Comparison of ENCODE assay signal across 17 mouse cellular contexts in the genomic region with DNA sequence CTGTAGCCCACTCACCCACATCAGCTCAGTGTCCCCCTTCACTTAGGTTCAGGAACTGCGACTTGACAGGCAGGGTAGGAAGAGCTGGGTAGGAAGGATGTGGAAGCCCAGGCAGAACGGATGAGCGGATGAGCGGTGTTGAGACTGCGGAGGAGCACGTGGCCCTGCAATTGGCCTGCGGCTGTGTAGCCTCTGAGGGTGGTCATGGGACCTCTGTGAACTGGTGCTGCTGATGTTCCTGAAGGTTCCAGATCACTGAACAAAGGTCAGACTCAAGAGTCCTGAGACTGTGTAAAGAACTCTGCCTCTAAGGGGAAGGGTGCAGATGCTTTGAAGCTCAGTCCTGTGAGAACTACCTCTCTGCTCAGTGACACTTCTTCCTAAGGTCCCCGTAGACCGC. TPM values are rescaled to one million over a fixed set of nuclear protein-coding genes. Genes with fewer than 3 reads are reported as not detected.
DNase-seq lines count a peak whose midpoint lies in the region; ATAC-seq lines count a peak whose summit lies in the region.
"Had no signal": no experiment of that assay in that cellular context is flagged by ENCODE, and none has a peak within 500 bp of the region (broad histone marks: within the 10 kb centered on the region; RNA-seq: fewer than 3 reads in every experiment).

No protein-coding gene starts in this region.

- ATAC-seq in intestine, embryonic 15.5 days, result no peak
- ATAC-seq: CD4-positive, CD25-positive, alpha-beta regulatory T cell, adult 4 months; liver, embryonic 12.5 days had no signal

- H3K4me2 ChIP-seq in intestine, embryonic 15.5 days (replicated peaks), result no peak overlapping the region
- H3K4me2 ChIP-seq: embryonic facial prominence, embryonic 13.5 days; forebrain, embryonic 12.5 days; limb, embryonic 13.5 days; liver, embryonic 12.5 days; neural tube, embryonic 15.5 days had no signal

- H3K4me3 ChIP-seq in intestine, embryonic 15.5 days (replicated peaks), result no peak overlapping the region
- H3K4me3 ChIP-seq: embryonic facial prominence, embryonic 13.5 days; erythroblast, embryonic 14.5 days; forebrain, embryonic 12.5 days; heart, embryonic 10.5 days; hindbrain, embryonic 10.5 days; limb, embryonic 13.5 days; liver, embryonic 12.5 days; midbrain, embryonic 10.5 days; neural tube, embryonic 15.5 days had no signal

- DNase-seq in kidney, adult 18-20 months, result peak; percentile 33
- no peak for DNase-seq in kidney, postnatal 10 days
- peak; percentile 34 for DNase-seq in ES-CJ7 (ENCODE audit: low read depth, low spot score)
- peak; percentile 72 for DNase-seq in kidney, adult 9 months
- peak; percentile 59 to 71 for DNase-seq in kidney, postnatal 36 days
- DNase-seq in heart, adult 9 months (ENCODE audit: low spot score in 2 of 2), result no peak

- H3K36me3 ChIP-seq in intestine, embryonic 15.5 days, result no peaks in the 10 kb centered on the region
- H3K36me3 ChIP-seq: embryonic facial prominence, embryonic 13.5 days; forebrain, embryonic 12.5 days; heart, embryonic 10.5 days; hindbrain, embryonic 10.5 days; limb, embryonic 13.5 days; liver, embryonic 12.5 days; midbrain, embryonic 10.5 days; neural tube, embryonic 15.5 days had no signal

- H3K9ac ChIP-seq in intestine, embryonic 15.5 days, result no peak overlapping the region
- H3K9ac ChIP-seq: embryonic facial prominence, embryonic 13.5 days; forebrain, embryonic 12.5 days; limb, embryonic 13.5 days; liver, embryonic 12.5 days; neural tube, embryonic 15.5 days had no signal

- no peaks in the 10 kb centered on the region for H3K27me3 ChIP-seq in intestine, embryonic 15.5 days (replicated peaks)

- WGBS in intestine, embryonic 15.5 days, result 83% methylated on average over 9 of the region's 9 CpGs

- H3K4me1 ChIP-seq in intestine, embryonic 15.5 days (replicated peaks), result no peaks in the 10 kb centered on the region
- H3K4me1 ChIP-seq: forebrain, embryonic 12.5 days; midbrain, embryonic 10.5 days; neural tube, embryonic 15.5 days had no signal

- H3K27ac ChIP-seq in intestine, embryonic 15.5 days, result no peak overlapping the region
- H3K27ac ChIP-seq: embryonic facial prominence, embryonic 13.5 days; forebrain, embryonic 12.5 days; heart, embryonic 10.5 days; hindbrain, embryonic 10.5 days; limb, embryonic 13.5 days; liver, embryonic 12.5 days; midbrain, embryonic 10.5 days; neural tube, embryonic 15.5 days had no signal

- no peaks in the 10 kb centered on the region for H3K9me3 ChIP-seq in intestine, embryonic 15.5 days
- H3K9me3 ChIP-seq: embryonic facial prominence, embryonic 13.5 days; forebrain, embryonic 12.5 days; heart, embryonic 10.5 days; hindbrain, embryonic 10.5 days; limb, embryonic 13.5 days; liver, embryonic 12.5 days; midbrain, embryonic 10.5 days; neural tube, embryonic 15.5 days had no signal

RNA-seq across cellular contexts. Expression of gene Fahd2a, which starts 8.8 kb away (rescaled TPM):
- polyA plus RNA-seq in intestine, embryonic 15.5 days (2015; fragmentation: Nextera tagmentation; extraction: Ambion mirVana), result 19.0 and 23.0 TPM in 2 replicates

RNA-seq across cellular contexts. Expression of gene Gpat2, which starts 28.1 kb away (rescaled TPM):
- polyA plus RNA-seq in intestine, embryonic 15.5 days (2015; fragmentation: Nextera tagmentation; extraction: Ambion mirVana), result 0.15 and 0.16 TPM in 2 replicates

Comparison
In these comparisons a context has a peak if more than half of its experiments do, and no peak if none do; other contexts are left out.
1. DNase-seq: peak in kidney, adult 18-20 months (single experiment), ES-CJ7 (single experiment), kidney, adult 9 months (single experiment) and kidney, postnatal 36 days (2 of 2); none in kidney, postnatal 10 days (single experiment) and heart, adult 9 months (0 of 2).